Mouse (Mus musculus): ENCODE results near the gene Mgat3. TPM values are rescaled to one million over a fixed set of nuclear protein-coding genes. Genes with fewer than 3 reads are reported as not detected.

Gene Mgat3
- total and polyA plus RNA-seq, 2 experiments from 2014 or later = 9.9 to 65.6 TPM

DNA sequence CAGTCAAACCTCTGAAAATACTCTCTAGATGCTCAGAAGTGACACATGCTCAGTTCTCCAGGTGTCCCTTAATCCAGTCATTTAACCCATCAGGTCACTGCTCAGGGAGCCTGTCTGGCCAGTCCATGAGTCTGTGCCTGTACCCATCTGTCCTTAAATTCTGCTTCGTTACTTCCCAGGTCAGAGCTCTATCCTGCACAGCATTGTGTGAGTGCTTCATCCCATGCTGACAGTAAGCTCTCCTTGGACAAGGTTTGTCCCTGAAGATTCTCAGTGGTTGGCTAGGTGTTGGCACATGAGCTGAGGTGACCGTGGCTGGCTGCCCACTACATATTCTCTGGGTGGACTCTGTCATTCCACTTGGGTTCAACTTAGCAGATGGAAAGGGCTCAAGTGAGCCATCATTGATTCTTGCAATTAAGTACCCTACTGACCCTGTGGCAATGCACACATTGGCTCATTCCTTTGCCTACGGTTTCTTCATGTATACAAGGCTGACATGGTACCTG, 32.6 kb downstream of the Mgat3 start:
- ATAC-seq = no peak
- DNase-seq = no peak
- Histone ChIP-seq H3K27me3 (ENCODE audit: insufficient read depth, low read length) (no peaks in the 10 kb centered on the region), H3K4me1 (ENCODE audit: insufficient read depth) (no peaks in the 10 kb centered on the region), H3K9ac (no peak overlapping the region), H3K36me3 (ENCODE audit: insufficient read depth) (peaks cover 3% of the 10 kb centered on the region; the same call in 1 of the 2 replicates), H3K9me3 (ENCODE audit: low read length) (no peaks in the 10 kb centered on the region), H3K27ac (ENCODE audit: low read depth, low read length) (no peak overlapping the region), H3K4me2 (ENCODE audit: low read depth) (no peak overlapping the region), H3K4me3 (ENCODE audit: low read depth, low read length) (no peak overlapping the region)
- 87% methylated on average over 3 of the region's 3 CpGs for WGBS
- no peak for TF ChIP-seq CTCF (IDR thresholded peaks at IDR 0.05; ENCODE audit: low read depth)

DNA sequence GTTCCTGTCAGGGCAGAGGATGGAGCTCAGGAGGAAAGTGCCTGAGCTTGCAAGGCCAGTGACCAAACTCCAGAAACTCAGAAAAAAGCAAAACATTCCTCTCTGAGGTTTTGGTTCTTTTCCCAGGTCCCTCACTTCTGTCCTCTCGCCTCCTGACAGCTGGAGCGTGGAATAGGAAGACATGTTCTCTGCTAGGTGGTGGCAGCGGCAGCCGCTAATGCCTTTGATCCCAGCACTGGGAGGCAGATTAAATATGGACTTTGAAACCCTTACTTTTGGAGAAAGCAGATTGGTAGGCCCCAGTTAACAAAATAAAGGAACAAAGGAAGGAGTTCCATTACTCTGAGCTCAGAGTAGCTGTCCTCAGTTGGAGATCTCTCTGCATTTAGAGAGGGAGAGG, 34.9 kb downstream of the Mgat3 start:
- no peak overlapping the region for H3K4me3 ChIP-seq (ENCODE audit: low read depth, low read length)
- H3K36me3 ChIP-seq (ENCODE audit: insufficient read depth) = peaks cover 21% of the 10 kb centered on the region
- TF ChIP-seq CTCF (IDR thresholded peaks at IDR 0.05; ENCODE audit: low read depth) = no peak
- no peak for DNase-seq
- no peaks in the 10 kb centered on the region for H3K27me3 ChIP-seq (ENCODE audit: insufficient read depth, low read length)
- H3K9me3 ChIP-seq (ENCODE audit: low read length) = no peaks in the 10 kb centered on the region
- H3K9ac ChIP-seq = no peak overlapping the region
- WGBS = 17% methylated on average over 4 of the region's 4 CpGs
- H3K4me1 ChIP-seq (ENCODE audit: insufficient read depth) = no peaks in the 10 kb centered on the region
- no peak for ATAC-seq
- H3K27ac ChIP-seq (ENCODE audit: low read depth, low read length) = no peak overlapping the region
- no peak overlapping the region for H3K4me2 ChIP-seq (ENCODE audit: low read depth)

DNA sequence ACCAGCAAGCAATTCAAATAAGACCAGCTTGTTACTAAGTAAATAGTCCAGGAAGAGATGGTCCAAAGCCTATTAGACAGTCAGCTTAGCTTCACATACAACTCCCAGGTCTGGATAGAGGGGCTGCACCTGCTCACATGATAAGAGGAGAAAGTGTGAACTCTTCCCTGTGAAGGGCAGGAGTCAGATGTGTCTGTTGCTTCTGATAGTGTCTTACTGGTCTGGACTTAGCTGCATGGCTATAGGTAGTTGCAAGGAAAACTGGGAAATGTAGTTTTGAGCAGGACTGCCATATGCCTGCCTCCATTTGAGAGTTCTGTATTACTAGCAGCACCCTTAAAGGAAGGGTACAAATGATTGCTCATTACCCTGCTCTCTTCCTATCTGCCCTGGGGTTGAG, 40.2 kb downstream of the Mgat3 start:
- Histone ChIP-seq H3K36me3 (ENCODE audit: insufficient read depth) (peaks cover 36% of the 10 kb centered on the region), H3K27me3 (ENCODE audit: insufficient read depth, low read length) (no peaks in the 10 kb centered on the region), H3K4me3 (ENCODE audit: low read depth, low read length) (no peak overlapping the region), H3K27ac (ENCODE audit: low read depth, low read length) (no peak overlapping the region), H3K4me1 (ENCODE audit: insufficient read depth) (no peaks in the 10 kb centered on the region), H3K9me3 (ENCODE audit: low read length) (no peaks in the 10 kb centered on the region), H3K4me2 (ENCODE audit: low read depth) (no peak overlapping the region), H3K9ac (no peak overlapping the region)
- TF ChIP-seq CTCF (IDR thresholded peaks at IDR 0.05; ENCODE audit: low read depth) = no peak
- DNase-seq (no peak), ATAC-seq (no peak)

DNA sequence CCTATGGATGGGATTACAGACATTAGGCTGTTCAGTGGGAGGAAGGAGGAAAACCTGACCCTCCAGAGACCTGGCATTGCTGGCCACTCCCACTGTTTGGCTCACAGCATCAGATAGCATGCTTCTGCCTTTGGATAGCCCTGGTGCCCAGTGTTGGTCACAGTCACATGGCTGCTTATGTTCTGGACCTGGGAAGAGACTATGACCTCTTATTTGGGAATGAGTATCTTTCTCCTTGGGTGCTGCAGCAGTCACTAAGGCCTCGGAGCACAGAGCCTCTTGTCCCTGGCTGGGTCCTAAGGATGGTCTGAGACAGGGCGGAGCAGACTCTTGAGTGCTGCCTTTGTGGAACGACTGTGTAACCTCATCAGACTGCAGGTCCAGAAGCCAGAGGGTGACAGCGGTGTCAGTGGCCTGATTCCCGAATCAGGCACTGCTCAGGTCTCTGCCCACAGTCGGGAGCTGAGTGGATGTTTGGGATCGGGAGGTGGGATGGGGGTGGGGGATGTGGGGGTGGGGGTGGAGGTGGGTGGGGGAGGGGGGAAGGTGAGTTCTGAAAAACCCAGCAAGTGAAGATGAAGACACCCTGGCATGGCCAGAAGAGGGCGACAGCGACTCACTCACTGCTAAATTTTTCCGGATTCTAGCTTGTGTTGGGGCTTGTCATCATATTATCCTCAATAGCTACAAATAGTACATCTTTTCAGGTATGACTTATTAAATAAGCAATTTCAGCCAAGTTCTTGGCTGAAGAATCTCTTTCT, 42.4 kb downstream of the Mgat3 start:
- Histone ChIP-seq H3K4me3 (ENCODE audit: low read depth, low read length) (no peak overlapping the region), H3K9ac (no peak overlapping the region), H3K9me3 (ENCODE audit: low read length) (no peaks in the 10 kb centered on the region), H3K27me3 (ENCODE audit: insufficient read depth, low read length) (no peaks in the 10 kb centered on the region), H3K36me3 (ENCODE audit: insufficient read depth) (peaks cover 35% of the 10 kb centered on the region), H3K4me2 (ENCODE audit: low read depth) (no peak overlapping the region), H3K27ac (ENCODE audit: low read depth, low read length) (no peak overlapping the region), H3K4me1 (ENCODE audit: insufficient read depth) (no peaks in the 10 kb centered on the region)
- WGBS = 19% methylated on average over 10 of the region's 10 CpGs
- ATAC-seq = peak; percentile 45
- DNase-seq = peak; percentile 43
- peak; percentile 56 for TF ChIP-seq CTCF (IDR thresholded peaks at IDR 0.05; ENCODE audit: low read depth)

DNA sequence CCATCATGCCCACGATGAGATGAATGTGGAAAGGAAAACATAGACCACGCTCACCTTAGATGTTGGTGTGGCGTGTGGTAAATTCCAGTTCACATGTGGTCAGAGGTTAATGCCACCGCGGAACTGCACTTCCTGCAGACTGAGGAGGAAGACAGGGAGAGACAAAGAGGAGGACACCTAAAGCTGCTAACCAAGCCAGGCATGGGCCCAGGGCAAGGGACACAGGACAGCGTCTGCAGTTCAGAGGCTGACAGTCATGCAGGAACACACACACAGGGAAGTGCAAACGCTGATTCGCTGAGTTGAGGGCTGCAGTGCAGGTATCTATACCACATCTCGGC, 42.9 kb downstream of the Mgat3 start:
- Histone ChIP-seq H3K4me2 (ENCODE audit: low read depth) (no peak overlapping the region), H3K9me3 (ENCODE audit: low read length) (no peaks in the 10 kb centered on the region), H3K27me3 (ENCODE audit: insufficient read depth, low read length) (no peaks in the 10 kb centered on the region), H3K4me1 (ENCODE audit: insufficient read depth) (no peaks in the 10 kb centered on the region), H3K36me3 (ENCODE audit: insufficient read depth) (peaks cover 29% of the 10 kb centered on the region), H3K4me3 (ENCODE audit: low read depth, low read length) (no peak overlapping the region), H3K9ac (no peak overlapping the region), H3K27ac (ENCODE audit: low read depth, low read length) (no peak overlapping the region)
- DNase-seq (no peak), ATAC-seq (no peak)
- WGBS = 73% methylated on average over 9 of the region's 9 CpGs
- no peak for TF ChIP-seq CTCF (IDR thresholded peaks at IDR 0.05; ENCODE audit: low read depth)

DNA sequence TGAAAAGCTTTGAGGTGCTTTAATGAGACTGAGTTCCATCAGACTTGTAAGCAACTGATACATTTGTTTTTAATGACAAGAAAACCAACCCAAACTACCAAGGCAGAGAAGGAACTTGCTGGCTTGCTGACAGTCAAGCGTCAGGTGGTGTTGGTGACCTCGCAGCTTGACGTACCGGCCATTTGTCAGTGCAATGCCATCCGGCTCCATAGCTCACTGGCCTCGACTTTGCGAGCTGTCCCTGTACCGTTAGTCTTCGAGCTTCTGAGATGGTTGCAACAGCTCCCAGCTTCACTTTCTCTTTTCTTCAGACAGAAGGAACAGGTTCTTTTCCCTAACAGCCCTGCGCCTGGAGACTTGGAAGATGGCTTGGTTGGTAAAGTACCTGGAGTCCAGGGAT, 44.0 kb downstream of the Mgat3 start:
- DNase-seq (no peak), ATAC-seq (no peak)
- 95% methylated on average over 10 of the region's 10 CpGs for WGBS
- Histone ChIP-seq H3K4me2 (ENCODE audit: low read depth) (no peak overlapping the region), H3K4me3 (ENCODE audit: low read depth, low read length) (no peak overlapping the region), H3K27me3 (ENCODE audit: insufficient read depth, low read length) (no peaks in the 10 kb centered on the region), H3K4me1 (ENCODE audit: insufficient read depth) (no peaks in the 10 kb centered on the region), H3K9ac (no peak overlapping the region), H3K36me3 (ENCODE audit: insufficient read depth) (peaks cover 19% of the 10 kb centered on the region), H3K9me3 (ENCODE audit: low read length) (no peaks in the 10 kb centered on the region), H3K27ac (ENCODE audit: low read depth, low read length) (no peak overlapping the region)
- no peak for TF ChIP-seq CTCF (IDR thresholded peaks at IDR 0.05; ENCODE audit: low read depth)

DNA sequence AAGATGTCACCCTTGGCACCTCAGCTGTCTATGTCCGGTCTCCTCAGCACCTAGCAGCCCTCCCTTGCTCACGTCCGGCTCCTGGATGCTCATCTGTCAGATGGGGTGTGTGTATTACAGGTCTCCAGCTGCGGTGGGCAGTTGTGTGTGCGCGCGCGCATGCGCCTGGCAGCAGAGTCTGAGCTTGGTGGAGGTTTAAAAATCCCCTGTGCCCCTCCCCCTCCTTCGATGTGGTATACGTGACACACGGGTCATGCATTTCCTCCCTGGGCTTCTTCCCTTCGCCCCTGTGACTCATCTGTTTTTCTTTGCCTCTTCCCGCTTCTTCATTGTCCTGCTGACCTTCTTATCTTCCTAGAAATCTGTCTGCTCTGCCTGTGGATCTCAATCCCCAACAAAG, 45.7 kb downstream of the Mgat3 start:
- Histone ChIP-seq H3K9me3 (ENCODE audit: low read length) (no peaks in the 10 kb centered on the region), H3K4me2 (ENCODE audit: low read depth) (no peak overlapping the region), H3K4me1 (ENCODE audit: insufficient read depth) (no peaks in the 10 kb centered on the region), H3K27ac (ENCODE audit: low read depth, low read length) (no peak overlapping the region), H3K9ac (no peak overlapping the region), H3K36me3 (ENCODE audit: insufficient read depth) (peaks cover 7% of the 10 kb centered on the region), H3K4me3 (ENCODE audit: low read depth, low read length) (no peak overlapping the region), H3K27me3 (ENCODE audit: insufficient read depth, low read length) (no peaks in the 10 kb centered on the region)
- ATAC-seq (no peak), DNase-seq (no peak)
- WGBS = 60% methylated on average over 14 of the region's 14 CpGs
- no peak for TF ChIP-seq CTCF (IDR thresholded peaks at IDR 0.05; ENCODE audit: low read depth)

Data from forebrain, postnatal 0 days (tissue).